Mouse (Mus musculus) T-helper 2 cell (primary cell): Measurements from ENCODE around the gene Cd40lg.

ENCODE experiments used
- in situ Hi-C: fragments of 300-600 bp; cut with MboI, MseI; formaldehyde crosslinking; loops from one replicate; pipeline ENCODE4 v1.15.1; 2025; ENCODE audit warnings: high pct_unique_total_duplicates

Cd40lg gene

DNA sequence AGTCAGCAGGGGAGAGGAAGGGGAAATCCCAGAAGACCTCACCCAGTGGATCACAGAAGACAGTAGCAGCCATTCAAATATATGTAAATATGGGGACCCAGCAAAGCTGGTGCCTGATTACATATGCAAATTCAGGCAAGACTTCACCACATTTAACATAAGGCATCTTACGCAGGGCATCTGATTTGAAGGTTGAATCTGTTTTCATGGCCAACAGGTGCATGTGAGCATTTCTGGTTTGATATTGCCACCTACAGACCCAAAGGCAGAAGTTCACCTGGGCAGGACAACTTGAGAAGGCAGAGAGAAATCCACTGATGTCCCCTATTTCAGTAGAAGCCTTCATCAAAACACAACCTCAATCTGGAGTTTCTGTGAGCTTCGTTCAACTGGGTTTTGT, 48.8 kb downstream of the Cd40lg start:
- in situ Hi-C loops = no loop called here

DNA sequence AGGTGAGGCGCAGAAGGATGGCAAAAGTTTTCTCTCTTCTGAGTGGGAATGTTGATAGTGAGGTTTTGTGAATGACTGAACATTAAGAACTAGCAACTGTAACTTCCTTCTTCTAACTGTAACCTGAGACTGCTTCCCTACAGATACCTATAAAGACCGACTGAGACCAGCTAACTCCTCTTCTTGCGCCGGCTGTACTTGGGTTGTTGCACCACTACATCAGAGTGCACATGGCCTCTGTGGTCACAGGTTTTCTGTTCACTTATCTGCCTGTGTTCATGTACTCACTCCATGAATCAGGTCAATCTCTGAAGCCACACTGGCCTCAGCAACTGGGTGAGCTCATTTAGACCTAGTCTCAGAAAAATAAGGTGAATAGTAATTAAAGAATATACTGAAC, 51.6 kb downstream of the Cd40lg start:
- in situ Hi-C loops = no loop called here
